Mouse (Mus musculus) brain, embryonic 14.5 days (tissue): Measurements from ENCODE around the gene Focad.

ENCODE experiments used
- CTCF ChIP-seq: fragments of 200-500 bp; IDR thresholded peaks from 2 replicates; pipeline ENCODE4 v1.5.1; 2012; ENCODE audit warnings: inconsistent platforms, mild to moderate bottlenecking, moderate library complexity, borderline replicate concordance; ENCODE audit not compliant: insufficient read depth, insufficient read length; ENCODE audit errors: extremely low read depth
- POLR2A ChIP-seq: fragments of 200-500 bp; IDR thresholded peaks from 2 replicates; pipeline ENCODE4 v1.6.1; 2012; ENCODE audit warnings: mild to moderate bottlenecking, inconsistent platforms, borderline replicate concordance; ENCODE audit not compliant: poor library complexity, insufficient read depth, insufficient read length, severe bottlenecking; ENCODE audit errors: extremely low read depth

DNA sequence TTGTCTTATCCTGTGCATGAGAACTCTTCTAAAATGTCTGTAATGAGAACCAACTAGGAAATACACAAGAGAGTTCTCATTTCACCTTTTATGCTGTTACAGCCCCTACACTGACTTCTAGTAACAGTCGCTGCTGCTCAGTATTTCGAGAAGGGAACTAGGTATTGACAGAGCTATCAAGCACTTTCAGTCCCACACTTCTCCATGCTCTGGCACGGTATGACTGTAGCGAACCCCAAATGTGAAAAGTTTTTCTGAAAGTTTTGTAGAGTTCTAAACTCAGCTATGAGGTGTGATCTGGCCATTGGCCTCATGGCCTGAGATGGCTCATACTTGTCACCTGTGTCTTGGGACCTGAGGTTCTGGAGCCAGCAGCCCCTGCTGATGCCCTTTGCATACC is 314.9 kb downstream of the Focad start:
- no peak for TF ChIP-seq CTCF
- no peak for TF ChIP-seq POLR2A
